Mouse (Mus musculus) gastrocnemius, adult 2 months (tissue): ENCODE data around the gene Vmn1r3. TPM values are rescaled to one million over a fixed set of nuclear protein-coding genes. Genes with fewer than 3 reads are reported as not detected.
"Not testable (repeated sequence)": the region's sequence is repeated elsewhere in the genome, so short reads cannot be mapped to it uniquely, and the experiment has no call there.

Experiments used
- DNase-seq: peaks from one replicate; pipeline ENCODE4 v3.0.0; 2022
- H3K27ac ChIP-seq: fragments of 200-600 bp; 2 replicates; pipeline ENCODE4 v1.8.1; 2022; ENCODE audit warnings: mild to moderate bottlenecking
- H3K4me3 ChIP-seq: fragments of 200-600 bp; 2 replicates; pipeline ENCODE4 v1.8.1; 2022; ENCODE audit warnings: mild to moderate bottlenecking, moderate library complexity
- CTCF ChIP-seq: fragments of 200-600 bp; IDR thresholded peaks from 2 replicates; pipeline ENCODE4 v1.8.1; 2022; ENCODE audit warnings: antibody characterized with exemption, mild to moderate bottlenecking, moderate library complexity
- intact Hi-C: fragments of 180-260 bp; cut with DNase I; formaldehyde crosslinking; loops from one replicate; pipeline ENCODE4 v1.15.1; 2025
- long read RNA-seq, 2 experiments: library from polyadenylated mRNA; stranded (forward); transcript quantifications; one replicate each; pipeline ENCODE4 v2.0.0; 2021
- total RNA-seq, 2 experiments: library from RNA; stranded (reverse); gene quantifications; 2 replicates each; pipeline ENCODE4 v1.2.3; 2021

The Vmn1r3 gene
- total RNA-seq: not detected
- long read RNA-seq, experiment 1: 0 reads
- long read RNA-seq, experiment 2: 0 reads

- H3K4me3 ChIP-seq, intact Hi-C loops, H3K27ac ChIP-seq, DNase-seq: not testable (repeated sequence)
Measured at GRCm38 (mm10) chr4:3185258-3185657, at the start of gene Vmn1r3. TSS of gene Vmn1r3 (minus strand) at chr4:3185358.

- intact Hi-C loops: no loop called here
- Histone ChIP-seq H3K4me3 (peak overlapping the region; percentile 69), H3K27ac (peak overlapping the region; percentile 70)
- DNase-seq: peak; percentile 77
- no peak for TF ChIP-seq CTCF
Measured at GRCm38 (mm10) chr4:3232053-3232452, 46.9 kb upstream of the Vmn1r3 start.

- no peak for TF ChIP-seq CTCF
- peak overlapping the region; percentile 69 for H3K4me3 ChIP-seq
- peak; percentile 86 for DNase-seq
- intact Hi-C loops: no loop called here
- H3K27ac ChIP-seq: peak overlapping the region; percentile 70
Measured at GRCm38 (mm10) chr4:3230908-3231684, 45.9 kb upstream of the Vmn1r3 start.

- peak; percentile 66 for DNase-seq
- no peak for TF ChIP-seq CTCF
Measured at GRCm38 (mm10) chr4:3229532-3229931, 44.4 kb upstream of the Vmn1r3 start.

GRCm38 (mm10) chr4:3228476-3228875, 43.3 kb upstream of the Vmn1r3 start:
- DNase-seq: peak; percentile 24
- Histone ChIP-seq H3K4me3 (no peak overlapping the region), H3K27ac (no peak overlapping the region)
- intact Hi-C loops: no loop called here
- TF ChIP-seq CTCF: no peak

More at GRCm38 (mm10) chr4:3229532-3229931, 44.4 kb upstream of the Vmn1r3 start:
- intact Hi-C loops: no loop called here
- Histone ChIP-seq H3K4me3 (no peak overlapping the region), H3K27ac (no peak overlapping the region)

- TF ChIP-seq CTCF: no peak
- H3K27ac ChIP-seq: no peak overlapping the region
Measured at GRCm38 (mm10) chr4:3227751-3228150, 42.6 kb upstream of the Vmn1r3 start.

GRCm38 (mm10) chr4:3226488-3226887, 41.3 kb upstream of the Vmn1r3 start:
- intact Hi-C loops: no loop called here
- Histone ChIP-seq H3K27ac (no peak overlapping the region), H3K4me3 (no peak overlapping the region)
- DNase-seq: no peak
- no peak for TF ChIP-seq CTCF

More at GRCm38 (mm10) chr4:3227751-3228150, 42.6 kb upstream of the Vmn1r3 start:
- DNase-seq: no peak
- intact Hi-C loops: no loop called here
- H3K4me3 ChIP-seq: no peak overlapping the region

- DNase-seq, intact Hi-C loops, H3K27ac ChIP-seq, H3K4me3 ChIP-seq: not testable (repeated sequence)
Measured at GRCm38 (mm10) chr4:3225416-3225815, 40.3 kb upstream of the Vmn1r3 start.

- intact Hi-C loops, H3K4me3 ChIP-seq, DNase-seq: not testable (repeated sequence)
Measured at GRCm38 (mm10) chr4:3224848-3225247, 39.7 kb upstream of the Vmn1r3 start.

GRCm38 (mm10) chr4:3223483-3224209, 38.5 kb upstream of the Vmn1r3 start:
- intact Hi-C loops, H3K4me3 ChIP-seq, DNase-seq, H3K27ac ChIP-seq: not testable (repeated sequence)

More at GRCm38 (mm10) chr4:3224848-3225247, 39.7 kb upstream of the Vmn1r3 start:
- H3K27ac ChIP-seq: not testable (repeated sequence)

GRCm38 (mm10) chr4:3216382-3216781, 31.2 kb upstream of the Vmn1r3 start:
- H3K4me3 ChIP-seq, intact Hi-C loops, DNase-seq, H3K27ac ChIP-seq: not testable (repeated sequence)

- H3K4me3 ChIP-seq, H3K27ac ChIP-seq, DNase-seq, intact Hi-C loops: not testable (repeated sequence)
Measured at GRCm38 (mm10) chr4:3213349-3213748, 28.2 kb upstream of the Vmn1r3 start.

- DNase-seq, intact Hi-C loops, H3K27ac ChIP-seq, H3K4me3 ChIP-seq: not testable (repeated sequence)
Measured at GRCm38 (mm10) chr4:3209643-3210217, 24.6 kb upstream of the Vmn1r3 start.

GRCm38 (mm10) chr4:3176746-3177490, 8.2 kb downstream of the Vmn1r3 start:
- DNase-seq, H3K4me3 ChIP-seq, intact Hi-C loops, H3K27ac ChIP-seq: not testable (repeated sequence)

GRCm38 (mm10) chr4:3176195-3176594, 9.0 kb downstream of the Vmn1r3 start:
- H3K4me3 ChIP-seq, intact Hi-C loops, H3K27ac ChIP-seq, DNase-seq: not testable (repeated sequence)

GRCm38 (mm10) chr4:3175756-3176155, 9.4 kb downstream of the Vmn1r3 start:
- H3K4me3 ChIP-seq, intact Hi-C loops, H3K27ac ChIP-seq, DNase-seq: not testable (repeated sequence)

GRCm38 (mm10) chr4:3174586-3174985, 10.6 kb downstream of the Vmn1r3 start:
- H3K27ac ChIP-seq, DNase-seq, intact Hi-C loops: not testable (repeated sequence)

More at GRCm38 (mm10) chr4:3174586-3174985, 10.6 kb downstream of the Vmn1r3 start:
- not testable (repeated sequence) for H3K4me3 ChIP-seq
